Mouse (Mus musculus): ENCODE measurements around the gene Tulp2. TPM values are rescaled to one million over a fixed set of nuclear protein-coding genes. Genes with fewer than 3 reads are reported as not detected.

The Tulp2 gene
- polyA plus RNA-seq, 1 experiment, result 0.04 TPM

DNA sequence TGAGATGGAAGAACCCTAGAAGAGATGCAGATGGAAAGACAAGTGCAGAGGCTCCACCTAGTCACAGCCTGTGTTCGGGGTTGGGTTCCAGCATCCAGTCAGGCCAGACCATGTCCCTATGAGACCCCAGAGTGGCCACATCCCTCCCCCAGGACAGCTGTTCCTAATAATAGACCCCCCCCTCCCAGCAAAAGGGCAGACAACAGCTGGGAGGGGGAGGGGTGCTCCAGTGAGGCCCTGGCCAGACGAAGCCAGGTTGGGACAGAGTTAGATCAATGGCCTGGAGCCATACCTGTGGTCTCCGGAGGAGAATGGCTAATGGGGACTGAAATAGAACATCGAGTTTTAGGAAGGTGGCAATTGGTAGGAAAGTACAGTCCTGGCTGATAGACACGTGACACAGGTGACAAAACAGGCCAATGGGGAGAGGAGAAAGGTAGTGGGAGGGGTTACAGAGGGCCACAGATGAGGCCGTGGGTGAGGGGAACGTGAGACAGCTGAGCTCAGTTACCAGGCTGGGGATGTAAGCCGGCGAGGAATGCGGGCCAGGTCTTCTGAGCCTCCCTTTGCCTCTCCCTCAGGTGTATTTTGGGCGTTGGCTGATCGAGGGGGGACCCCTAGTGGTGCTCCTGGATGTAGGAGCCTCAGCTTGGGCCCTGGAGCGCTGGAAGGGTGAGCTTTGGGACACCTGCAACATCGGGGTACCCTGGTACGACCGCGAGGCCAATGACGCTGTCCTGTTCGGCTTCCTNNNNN lies 44.0 kb upstream of the Tulp2 start, which contains the start of gene Ruvbl2:
Gene Ruvbl2, minus strand, starts transcription at position 576 of the 756 bp plus-strand sequence.
- DNase-seq (ENCODE audit: low read depth in 1 of 2, low spot score in 2 of 2), result no peak
- H3K4me3 ChIP-seq (ENCODE audit: extremely low read depth, insufficient read depth, insufficient read length), result no peak within 1 kb of the TSS
- TF ChIP-seq CTCF (IDR thresholded peaks at IDR 0.05; ENCODE audit: extremely low read depth, insufficient read depth, insufficient read length, insufficient replicate concordance) (no peak), POLR2A (IDR thresholded peaks at IDR 0.05; ENCODE audit: low read depth, low read length) (no peak)
- 74% methylated on average over 19 of the region's 19 CpGs for whole genome bisulfite sequencing
- 0 out of 2 replicates have a peak, but pooled peaks cover 2% of the 10 kb centered on the region for H3K36me3 ChIP-seq (ENCODE audit: control insufficient read depth, insufficient read depth, low read length)
- no peaks in the 10 kb centered on the region for H3K27me3 ChIP-seq (ENCODE audit: control insufficient read depth, insufficient read depth, low read length)
- peaks cover 10% of the 10 kb centered on the region; the same call in 1 of the 2 replicates for H3K4me1 ChIP-seq (ENCODE audit: control insufficient read depth, insufficient read depth, insufficient read length)
- no peak within 1 kb of the TSS for H3K27ac ChIP-seq (ENCODE audit: insufficient read depth, low read length)

- 0 out of 2 replicates have a peak, but pooled peaks cover 3% of the 10 kb centered on the region for H3K36me3 ChIP-seq (ENCODE audit: control insufficient read depth, insufficient read depth, low read length)
- no peak overlapping the region for H3K4me3 ChIP-seq (ENCODE audit: extremely low read depth, insufficient read depth, insufficient read length)
- H3K27me3 ChIP-seq (ENCODE audit: control insufficient read depth, insufficient read depth, low read length), result no peaks in the 10 kb centered on the region
- no peak for DNase-seq (ENCODE audit: low read depth in 1 of 2, low spot score in 2 of 2)
- H3K27ac ChIP-seq (ENCODE audit: insufficient read depth, low read length), result no peak overlapping the region
- WGBS, result 86% methylated on average over 22 of the region's 22 CpGs
- no peaks in the 10 kb centered on the region for H3K4me1 ChIP-seq (ENCODE audit: control insufficient read depth, insufficient read depth, insufficient read length)
- TF ChIP-seq CTCF (IDR thresholded peaks at IDR 0.05; ENCODE audit: extremely low read depth, insufficient read depth, insufficient read length, insufficient replicate concordance) (no peak), POLR2A (IDR thresholded peaks at IDR 0.05; ENCODE audit: low read depth, low read length) (no peak)
These were observed 37.9 kb upstream of the Tulp2 start for GRCm38 (mm10) chr7:45443526-45444420.

GRCm38 (mm10) chr7:45446589-45446988 lies 35.1 kb upstream of the Tulp2 start:
- Histone ChIP-seq H3K27me3 (ENCODE audit: control insufficient read depth, insufficient read depth, low read length) (no peaks in the 10 kb centered on the region), H3K4me1 (ENCODE audit: control insufficient read depth, insufficient read depth, insufficient read length) (no peaks in the 10 kb centered on the region), H3K4me3 (ENCODE audit: extremely low read depth, insufficient read depth, insufficient read length) (no peak overlapping the region), H3K36me3 (ENCODE audit: control insufficient read depth, insufficient read depth, low read length) (0 out of 2 replicates have a peak, but pooled peaks cover 1% of the 10 kb centered on the region), H3K27ac (ENCODE audit: insufficient read depth, low read length) (no peak overlapping the region)
- DNase-seq (ENCODE audit: low read depth in 1 of 2, low spot score in 2 of 2), result no peak
- no peak for TF ChIP-seq CTCF (IDR thresholded peaks at IDR 0.05; ENCODE audit: extremely low read depth, insufficient read depth, insufficient read length, insufficient replicate concordance)
- no peak for TF ChIP-seq POLR2A (IDR thresholded peaks at IDR 0.05; ENCODE audit: low read depth, low read length)

DNA sequence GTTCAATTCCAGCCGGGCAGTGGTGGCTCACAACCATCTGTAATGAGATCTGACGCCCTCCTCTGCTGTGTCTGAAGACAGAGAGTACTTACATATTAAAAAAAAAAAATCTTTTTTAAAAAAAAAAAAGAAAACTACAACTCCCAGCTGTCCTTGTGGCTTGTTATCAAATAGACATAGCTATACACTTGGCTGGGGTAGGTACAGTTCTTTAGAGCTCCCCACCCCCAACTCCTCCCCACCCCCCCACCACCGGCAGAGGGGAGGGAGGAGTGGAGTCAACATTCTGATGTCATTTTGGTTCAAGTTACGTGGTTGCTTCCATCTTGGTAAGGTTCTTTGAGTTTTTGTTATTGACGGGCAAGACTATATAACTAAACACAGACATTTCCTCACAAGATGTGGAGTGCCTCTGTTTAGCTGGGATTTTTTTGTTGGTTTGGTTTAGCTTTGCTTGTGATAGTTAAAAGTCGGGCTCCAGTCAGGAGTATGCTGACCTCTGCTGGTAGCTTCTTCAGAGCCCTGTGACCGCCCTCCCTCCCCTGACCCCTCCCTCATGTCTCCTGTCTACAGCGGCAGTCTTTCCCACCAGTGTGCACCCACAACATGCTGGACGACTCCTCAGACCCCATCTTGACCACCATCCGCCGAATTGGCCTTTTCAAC lies 34.2 kb upstream of the Tulp2 start:
- TF ChIP-seq CTCF (IDR thresholded peaks at IDR 0.05; ENCODE audit: extremely low read depth, insufficient read depth, insufficient read length, insufficient replicate concordance), result peak; percentile 24; the same call in 1 of the 2 replicates
- TF ChIP-seq POLR2A (IDR thresholded peaks at IDR 0.05; ENCODE audit: low read depth, low read length), result no peak
- Histone ChIP-seq H3K36me3 (ENCODE audit: control insufficient read depth, insufficient read depth, low read length) (0 out of 2 replicates have a peak, but pooled peaks cover 1% of the 10 kb centered on the region), H3K4me1 (ENCODE audit: control insufficient read depth, insufficient read depth, insufficient read length) (no peaks in the 10 kb centered on the region), H3K4me3 (ENCODE audit: extremely low read depth, insufficient read depth, insufficient read length) (no peak overlapping the region), H3K27ac (ENCODE audit: insufficient read depth, low read length) (no peak overlapping the region), H3K27me3 (ENCODE audit: control insufficient read depth, insufficient read depth, low read length) (no peaks in the 10 kb centered on the region)
- WGBS, result 52% methylated on average over 11 of the region's 11 CpGs
- DNase-seq (ENCODE audit: low read depth in 1 of 2, low spot score in 2 of 2), result no peak

DNA sequence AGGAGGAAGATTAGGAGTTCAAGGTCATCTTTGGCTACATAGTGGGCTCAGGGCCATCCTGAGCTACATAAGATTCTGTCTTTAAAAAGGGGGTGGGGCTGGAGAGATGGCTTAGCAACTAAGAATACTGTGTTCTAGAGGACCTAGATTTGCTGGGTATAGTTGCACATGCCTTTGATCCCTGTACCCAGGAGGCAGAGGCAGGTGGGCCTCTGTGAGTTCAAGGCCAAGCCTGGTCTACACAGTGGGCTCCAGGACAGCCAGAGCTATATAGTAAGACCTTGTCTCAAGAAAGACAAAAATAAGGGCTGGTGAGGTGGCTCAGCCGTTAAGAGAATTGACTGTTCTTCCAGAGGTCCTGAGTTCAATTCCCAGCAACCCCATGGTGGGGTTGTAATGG lies 31.7 kb upstream of the Tulp2 start:
- WGBS, result 89% methylated on average over 1 of the region's 1 CpGs
- TF ChIP-seq POLR2A (IDR thresholded peaks at IDR 0.05; ENCODE audit: low read depth, low read length) (no peak), CTCF (IDR thresholded peaks at IDR 0.05; ENCODE audit: extremely low read depth, insufficient read depth, insufficient read length, insufficient replicate concordance) (no peak)

GRCm38 (mm10) chr7:45451344-45451982 lies 30.2 kb upstream of the Tulp2 start:
- DNase-seq (ENCODE audit: low read depth in 1 of 2, low spot score in 2 of 2), result peak; percentile 72 to 82
- H3K27ac ChIP-seq (ENCODE audit: insufficient read depth, low read length), result no peak overlapping the region
- 61% methylated on average over 23 of the region's 23 CpGs for WGBS
- H3K4me3 ChIP-seq (ENCODE audit: extremely low read depth, insufficient read depth, insufficient read length), result no peak overlapping the region
- TF ChIP-seq POLR2A (IDR thresholded peaks at IDR 0.05; ENCODE audit: low read depth, low read length), result no peak
- TF ChIP-seq CTCF (IDR thresholded peaks at IDR 0.05; ENCODE audit: extremely low read depth, insufficient read depth, insufficient read length, insufficient replicate concordance), result peak; percentile 87; the same call in 1 of the 2 replicates
- no peaks in the 10 kb centered on the region for H3K4me1 ChIP-seq (ENCODE audit: control insufficient read depth, insufficient read depth, insufficient read length)
- no peaks in the 10 kb centered on the region for H3K27me3 ChIP-seq (ENCODE audit: control insufficient read depth, insufficient read depth, low read length)
- H3K36me3 ChIP-seq (ENCODE audit: control insufficient read depth, insufficient read depth, low read length), result no peaks in the 10 kb centered on the region

More for the DNA sequence above, 31.7 kb upstream of the Tulp2 start:
- Histone ChIP-seq H3K36me3 (ENCODE audit: control insufficient read depth, insufficient read depth, low read length) (no peaks in the 10 kb centered on the region), H3K4me1 (ENCODE audit: control insufficient read depth, insufficient read depth, insufficient read length) (no peaks in the 10 kb centered on the region), H3K27ac (ENCODE audit: insufficient read depth, low read length) (no peak overlapping the region), H3K4me3 (ENCODE audit: extremely low read depth, insufficient read depth, insufficient read length) (no peak overlapping the region), H3K27me3 (ENCODE audit: control insufficient read depth, insufficient read depth, low read length) (no peaks in the 10 kb centered on the region)
- no peak for DNase-seq (ENCODE audit: low read depth in 1 of 2, low spot score in 2 of 2)
